Mouse (Mus musculus) kidney, adult 2 months (tissue): ENCODE results near the gene Prpf8.

Source experiments
- CTCF ChIP-seq: fragments of 200-500 bp; conservative IDR thresholded peaks from 2 replicates; pipeline ENCODE4 v1.5.1; 2011; ENCODE audit warnings: low read depth, mild to moderate bottlenecking, control low read depth, low read length, moderate library complexity, mixed read lengths; ENCODE audit not compliant: insufficient read depth, insufficient read length
- POLR2A ChIP-seq: fragments of 200-500 bp; IDR thresholded peaks from one replicate; pipeline ENCODE4 v1.6.1; 2011; ENCODE audit warnings: low read depth, low read length, control low read depth

DNA sequence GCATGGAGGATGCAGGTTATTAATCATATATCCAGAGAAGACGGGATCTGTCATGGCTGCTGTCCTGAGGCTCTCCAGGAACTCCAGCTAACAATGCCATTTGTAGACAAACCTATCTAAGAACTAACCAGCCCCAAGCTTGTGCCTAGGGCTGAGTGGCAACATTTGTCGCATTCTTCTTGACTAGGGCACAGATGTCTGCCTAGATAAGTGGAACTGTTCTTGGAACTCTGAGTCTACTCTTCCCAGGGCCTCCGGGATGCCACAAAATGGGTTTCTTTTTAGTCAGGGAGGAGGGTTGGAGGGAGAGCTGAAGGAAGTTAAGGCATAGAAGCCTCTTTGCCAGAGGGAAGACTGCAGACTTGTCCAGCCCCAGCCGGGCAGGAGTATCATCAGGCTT is 59.4 kb downstream of the Prpf8 start:
- no peak for TF ChIP-seq CTCF
- TF ChIP-seq POLR2A: no peak
